Mouse (Mus musculus): ENCODE measurements at regions not wholly inside any gene's neighbourhood (a gene's known extent, or its start where the extent isn't known, plus 50 kb on each side); places are given as distances from the start of the nearest gene placed in this dataset.

DNA sequence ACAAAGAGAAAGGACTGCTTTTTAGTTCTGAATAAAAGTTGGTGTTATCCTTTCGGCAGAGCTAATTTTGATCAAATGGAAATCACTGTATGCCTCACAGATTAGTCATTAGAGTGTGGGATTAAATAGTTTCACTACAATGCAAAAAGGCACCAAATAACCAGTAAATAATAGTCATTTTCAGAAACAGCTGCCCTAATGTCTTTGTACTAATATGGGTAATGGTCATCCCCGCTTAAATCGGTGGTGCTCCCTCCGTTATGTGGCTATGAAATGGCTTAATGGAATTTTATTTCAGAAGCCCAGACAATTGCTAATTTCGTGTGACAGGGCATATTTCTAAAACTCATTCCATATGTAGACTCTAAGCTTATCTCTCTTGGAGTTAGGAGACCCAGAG, 437.5 kb upstream of the Tenm3 start:
- no peaks in the 10 kb centered on the region for H3K27me3 ChIP-seq
- no peaks in the 10 kb centered on the region for H3K36me3 ChIP-seq
- H3K4me2 ChIP-seq (replicated peaks) = no peak overlapping the region
- no peak for ATAC-seq (ENCODE audit: low FRiP score, low read depth)
- H3K9ac ChIP-seq = no peak overlapping the region
- H3K27ac ChIP-seq = no peak overlapping the region
- no peaks in the 10 kb centered on the region for H3K9me3 ChIP-seq
- WGBS = 65% methylated on average over 5 of the region's 5 CpGs
- no peak overlapping the region for H3K4me3 ChIP-seq
- no peaks in the 10 kb centered on the region for H3K4me1 ChIP-seq

DNA sequence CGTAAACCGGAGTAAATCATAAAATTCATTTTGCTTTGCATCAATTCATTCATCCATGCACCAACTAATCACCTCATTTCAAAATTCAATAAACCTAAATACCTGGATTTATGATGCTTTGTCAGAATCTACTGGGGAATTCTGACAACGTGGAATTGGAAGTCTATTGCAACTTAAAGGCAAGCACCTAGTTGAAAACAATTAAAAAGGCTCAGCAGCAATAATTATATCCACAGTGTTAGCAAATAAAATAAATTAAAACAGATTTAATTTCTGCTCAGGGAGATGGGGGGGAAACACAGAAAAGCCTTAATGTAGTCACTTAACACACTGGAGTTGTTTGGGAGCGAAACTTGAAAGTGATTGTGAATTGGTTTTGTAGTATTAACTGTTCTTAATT, 430.3 kb upstream of the Tenm3 start:
- H3K9me3 ChIP-seq = no peaks in the 10 kb centered on the region
- H3K27me3 ChIP-seq = no peaks in the 10 kb centered on the region
- H3K4me3 ChIP-seq = no peak overlapping the region
- no peak overlapping the region for H3K27ac ChIP-seq
- H3K36me3 ChIP-seq = no peaks in the 10 kb centered on the region
- H3K4me2 ChIP-seq (replicated peaks) = no peak overlapping the region
- no peak overlapping the region for H3K9ac ChIP-seq
- ATAC-seq (ENCODE audit: low FRiP score, low read depth) = no peak
- 49% methylated on average over 4 of the region's 4 CpGs for WGBS
- no peaks in the 10 kb centered on the region for H3K4me1 ChIP-seq

DNA sequence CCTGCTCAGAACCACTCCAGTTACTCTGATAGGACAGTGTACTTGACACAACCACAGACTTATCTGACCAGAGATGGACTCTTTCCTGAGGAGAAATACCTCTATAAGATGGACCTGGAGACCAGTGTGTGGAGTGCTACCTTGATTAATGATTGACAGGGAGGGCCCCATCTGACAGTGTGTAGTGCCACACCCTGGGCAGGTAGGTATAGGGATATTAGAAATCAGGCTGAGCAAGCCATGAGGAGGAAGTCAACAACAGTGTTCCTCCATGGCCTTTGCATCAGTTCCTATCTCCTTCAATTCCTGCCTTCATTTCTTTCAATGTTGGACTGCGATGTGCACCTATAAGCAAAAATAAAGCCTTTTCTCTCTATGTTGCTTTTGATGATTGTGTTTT, 429.4 kb upstream of the Tenm3 start:
- Histone ChIP-seq H3K9me3 (no peaks in the 10 kb centered on the region), H3K9ac (no peak overlapping the region), H3K4me2 (replicated peaks) (no peak overlapping the region), H3K4me3 (no peak overlapping the region), H3K27me3 (no peaks in the 10 kb centered on the region), H3K36me3 (no peaks in the 10 kb centered on the region), H3K27ac (no peak overlapping the region), H3K4me1 (no peaks in the 10 kb centered on the region)
- ATAC-seq (ENCODE audit: low FRiP score, low read depth) = no peak
- 88% methylated on average over 1 of the region's 1 CpGs for WGBS

DNA sequence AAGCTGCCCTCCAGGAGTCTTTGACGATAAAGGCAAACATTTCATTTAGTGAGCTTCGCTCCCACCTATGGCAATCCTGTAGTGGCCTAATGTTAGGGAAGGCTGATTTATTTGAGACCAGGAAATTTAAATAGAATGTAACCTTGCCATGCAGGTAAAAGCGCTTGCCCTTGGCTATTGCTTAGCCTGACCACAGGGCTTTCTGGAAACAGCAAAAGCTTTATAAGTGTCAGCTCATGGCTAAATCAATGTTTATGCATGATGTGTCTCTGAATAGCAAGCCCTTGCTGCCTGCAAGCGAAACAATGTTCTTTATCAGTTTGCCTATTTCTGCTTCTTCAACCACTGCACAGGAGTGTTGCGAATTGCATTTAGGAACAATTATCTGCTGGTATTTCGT, 419.7 kb upstream of the Tenm3 start:
- 69% methylated on average over 6 of the region's 6 CpGs for WGBS
- no peak for ATAC-seq (ENCODE audit: low FRiP score, low read depth)
- H3K9ac ChIP-seq = no peak overlapping the region
- no peaks in the 10 kb centered on the region for H3K9me3 ChIP-seq
- no peak overlapping the region for H3K27ac ChIP-seq
- no peak overlapping the region for H3K4me2 ChIP-seq (replicated peaks)
- no peak overlapping the region for H3K4me3 ChIP-seq
- H3K36me3 ChIP-seq = no peaks in the 10 kb centered on the region
- peaks cover 24% of the 10 kb centered on the region for H3K4me1 ChIP-seq
- no peaks in the 10 kb centered on the region for H3K27me3 ChIP-seq

DNA sequence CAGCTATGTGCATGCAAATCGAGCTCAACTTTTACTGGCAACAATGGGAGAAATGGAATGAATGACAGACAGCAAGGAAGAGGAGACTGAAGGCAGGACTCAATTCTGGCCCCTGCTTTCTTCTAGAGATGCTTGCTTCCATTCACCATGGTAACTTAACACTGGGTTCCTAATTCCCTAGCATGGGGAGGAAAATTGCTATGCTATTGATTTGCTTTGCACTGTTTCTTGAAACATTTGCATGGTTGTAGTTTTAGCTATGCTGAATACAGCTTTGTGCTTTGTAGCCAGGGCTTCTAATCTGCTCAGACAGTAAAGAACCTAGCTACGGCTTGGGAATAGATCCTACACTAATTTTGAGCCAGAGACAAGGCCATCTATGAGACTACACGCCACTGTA, 419.0 kb upstream of the Tenm3 start:
- Histone ChIP-seq H3K4me3 (no peak overlapping the region), H3K27ac (no peak overlapping the region), H3K9me3 (no peaks in the 10 kb centered on the region), H3K36me3 (no peaks in the 10 kb centered on the region), H3K4me1 (peaks cover 21% of the 10 kb centered on the region), H3K27me3 (no peaks in the 10 kb centered on the region), H3K9ac (no peak overlapping the region), H3K4me2 (replicated peaks) (no peak overlapping the region)
- no peak for ATAC-seq (ENCODE audit: low FRiP score, low read depth)
- 61% methylated on average over 3 of the region's 3 CpGs for WGBS

DNA sequence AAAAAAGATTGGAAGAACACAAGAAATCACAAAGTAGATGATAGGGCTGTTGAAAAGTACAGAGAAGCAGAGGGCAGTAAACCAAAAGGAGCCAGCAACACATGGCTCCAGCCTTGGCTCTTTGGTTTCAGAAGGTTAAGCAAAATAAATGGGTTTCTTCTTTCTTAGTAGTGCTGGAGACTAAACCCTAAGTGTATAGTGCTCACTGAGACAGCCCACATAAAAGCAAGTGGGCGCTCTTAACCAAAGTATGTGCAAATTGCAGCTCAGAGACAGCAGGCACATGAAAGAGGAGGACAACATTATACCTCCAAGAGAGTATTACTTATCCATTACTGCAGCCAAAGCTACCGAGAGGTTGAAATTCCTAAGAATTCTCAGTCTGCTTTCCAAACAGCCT, 412.2 kb upstream of the Tenm3 start:
- H3K9ac ChIP-seq = no peak overlapping the region
- H3K27me3 ChIP-seq = no peaks in the 10 kb centered on the region
- no peak overlapping the region for H3K4me2 ChIP-seq (replicated peaks)
- H3K36me3 ChIP-seq = no peaks in the 10 kb centered on the region
- 57% methylated on average over 2 of the region's 2 CpGs for WGBS
- no peaks in the 10 kb centered on the region for H3K9me3 ChIP-seq
- H3K27ac ChIP-seq = no peak overlapping the region
- peaks cover 9% of the 10 kb centered on the region for H3K4me1 ChIP-seq
- H3K4me3 ChIP-seq = no peak overlapping the region
- ATAC-seq (ENCODE audit: low FRiP score, low read depth) = no peak

DNA sequence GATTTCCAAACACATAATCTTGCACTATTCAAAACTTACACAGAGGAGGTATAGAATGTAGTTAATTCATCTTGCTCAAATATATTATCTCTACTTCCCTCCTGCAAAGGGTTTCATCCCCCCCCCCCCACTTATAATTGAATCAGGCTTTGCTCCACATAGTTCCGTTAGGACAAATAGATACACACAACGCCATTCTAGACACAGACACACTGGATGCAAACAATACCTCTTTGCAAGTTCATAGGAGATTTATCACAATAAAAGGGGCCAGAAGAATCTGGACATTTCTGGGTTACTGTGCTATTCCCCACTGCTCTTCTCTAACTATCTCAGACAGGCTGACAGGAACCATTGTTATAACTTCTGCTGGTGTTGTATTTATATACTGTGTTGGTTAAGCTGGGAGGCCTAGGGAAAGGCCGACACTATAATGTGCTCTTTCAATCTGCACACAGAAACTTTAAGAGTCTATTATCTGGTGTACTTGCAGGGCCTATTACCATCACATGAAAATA, 410.6 kb upstream of the Tenm3 start:
- H3K4me1 ChIP-seq = no peaks in the 10 kb centered on the region
- H3K27ac ChIP-seq = no peak overlapping the region
- no peaks in the 10 kb centered on the region for H3K27me3 ChIP-seq
- no peak overlapping the region for H3K4me3 ChIP-seq
- WGBS = 84% methylated on average over 3 of the region's 3 CpGs
- no peak overlapping the region for H3K9ac ChIP-seq
- ATAC-seq (ENCODE audit: low FRiP score, low read depth) = no peak
- H3K9me3 ChIP-seq = no peaks in the 10 kb centered on the region
- no peaks in the 10 kb centered on the region for H3K36me3 ChIP-seq
- no peak overlapping the region for H3K4me2 ChIP-seq (replicated peaks)

DNA sequence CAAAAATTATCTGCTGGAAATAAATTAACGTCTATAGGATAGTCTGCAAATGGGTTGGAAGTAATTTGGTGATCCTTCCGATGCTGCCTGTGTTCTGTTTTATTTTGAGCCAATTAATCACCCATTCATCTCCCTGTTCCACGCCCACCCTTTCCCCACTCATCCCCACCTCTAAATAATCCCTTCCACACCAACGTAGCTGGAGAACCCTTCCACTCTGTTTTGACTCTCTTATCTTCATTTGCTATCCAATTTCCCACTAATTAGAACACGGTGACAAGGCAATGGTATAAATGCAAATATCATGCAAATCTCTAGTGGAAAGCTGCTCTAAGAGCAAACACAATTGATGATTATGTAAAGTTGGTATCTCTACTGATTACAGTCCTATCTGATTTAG, 399.3 kb upstream of the Tenm3 start:
- no peak for ATAC-seq (ENCODE audit: low FRiP score, low read depth)
- no peak overlapping the region for H3K4me2 ChIP-seq (replicated peaks)
- H3K36me3 ChIP-seq = no peaks in the 10 kb centered on the region
- H3K27me3 ChIP-seq = no peaks in the 10 kb centered on the region
- no peaks in the 10 kb centered on the region for H3K4me1 ChIP-seq
- 72% methylated on average over 5 of the region's 5 CpGs for WGBS
- H3K9me3 ChIP-seq = no peaks in the 10 kb centered on the region
- no peak overlapping the region for H3K9ac ChIP-seq
- no peak overlapping the region for H3K4me3 ChIP-seq
- no peak overlapping the region for H3K27ac ChIP-seq

DNA sequence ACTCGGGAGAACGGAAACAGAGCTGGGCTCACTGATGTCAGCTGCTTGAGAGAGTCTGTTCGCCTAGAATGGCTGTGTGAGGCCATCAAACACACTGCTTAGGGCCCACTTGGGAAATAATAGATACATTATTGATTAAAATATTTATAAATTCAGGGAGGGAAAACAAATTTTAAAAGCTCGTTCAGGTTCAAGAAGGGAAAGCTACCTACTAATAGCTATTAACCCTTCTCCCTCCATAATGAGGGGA, 393.0 kb upstream of the Tenm3 start:
- no peak overlapping the region for H3K4me3 ChIP-seq
- H3K9me3 ChIP-seq = no peaks in the 10 kb centered on the region
- H3K4me2 ChIP-seq (replicated peaks) = no peak overlapping the region
- H3K27me3 ChIP-seq = no peaks in the 10 kb centered on the region
- ATAC-seq (ENCODE audit: low FRiP score, low read depth) = no peak
- WGBS = 70% methylated on average over 4 of the region's 4 CpGs
- no peak overlapping the region for H3K9ac ChIP-seq
- no peak overlapping the region for H3K27ac ChIP-seq
- H3K4me1 ChIP-seq = no peaks in the 10 kb centered on the region
- H3K36me3 ChIP-seq = no peaks in the 10 kb centered on the region

DNA sequence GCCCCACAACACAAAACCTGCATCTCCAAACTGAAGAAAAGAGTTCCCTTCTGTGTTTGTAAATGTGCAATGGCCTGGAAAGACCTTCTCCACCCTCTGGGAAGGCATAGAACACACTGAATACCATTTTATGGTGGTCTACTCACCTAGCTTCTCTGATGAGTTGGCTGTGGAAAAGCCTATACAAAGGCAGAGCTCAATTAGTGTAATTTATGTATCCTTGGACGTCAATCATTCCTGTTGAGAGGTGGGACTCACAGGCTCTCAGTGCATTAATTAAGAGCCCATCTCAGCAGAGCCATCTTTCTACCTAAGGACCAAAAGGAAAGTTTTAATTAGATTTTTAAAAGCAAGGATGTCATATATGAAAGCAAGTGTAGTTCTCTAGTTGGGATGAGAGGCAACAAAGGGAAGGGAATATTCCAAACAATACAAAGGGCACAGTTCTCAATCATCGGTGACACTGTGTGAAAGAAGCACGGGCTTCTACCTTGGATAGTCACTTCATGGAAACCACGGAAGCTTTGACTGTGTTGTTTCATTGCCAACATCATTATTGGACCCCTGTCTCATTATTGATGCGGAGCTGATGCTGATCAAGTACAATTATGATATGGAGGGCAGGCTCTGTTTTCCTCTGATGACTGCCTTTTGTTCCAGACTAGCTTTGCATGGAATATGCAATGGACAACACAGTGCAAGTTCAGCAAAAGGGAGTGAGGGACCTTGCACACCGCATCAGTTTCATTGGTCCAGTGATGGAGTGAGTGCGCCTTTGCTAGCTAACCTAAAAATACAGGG, 392.5 kb upstream of the Tenm3 start:
- Histone ChIP-seq H3K4me2 (replicated peaks) (no peak overlapping the region), H3K27me3 (no peaks in the 10 kb centered on the region), H3K9ac (no peak overlapping the region), H3K4me1 (no peaks in the 10 kb centered on the region), H3K27ac (no peak overlapping the region), H3K36me3 (no peaks in the 10 kb centered on the region), H3K4me3 (no peak overlapping the region), H3K9me3 (no peaks in the 10 kb centered on the region)
- 89% methylated on average over 7 of the region's 7 CpGs for WGBS
- ATAC-seq (ENCODE audit: low FRiP score, low read depth) = no peak

DNA sequence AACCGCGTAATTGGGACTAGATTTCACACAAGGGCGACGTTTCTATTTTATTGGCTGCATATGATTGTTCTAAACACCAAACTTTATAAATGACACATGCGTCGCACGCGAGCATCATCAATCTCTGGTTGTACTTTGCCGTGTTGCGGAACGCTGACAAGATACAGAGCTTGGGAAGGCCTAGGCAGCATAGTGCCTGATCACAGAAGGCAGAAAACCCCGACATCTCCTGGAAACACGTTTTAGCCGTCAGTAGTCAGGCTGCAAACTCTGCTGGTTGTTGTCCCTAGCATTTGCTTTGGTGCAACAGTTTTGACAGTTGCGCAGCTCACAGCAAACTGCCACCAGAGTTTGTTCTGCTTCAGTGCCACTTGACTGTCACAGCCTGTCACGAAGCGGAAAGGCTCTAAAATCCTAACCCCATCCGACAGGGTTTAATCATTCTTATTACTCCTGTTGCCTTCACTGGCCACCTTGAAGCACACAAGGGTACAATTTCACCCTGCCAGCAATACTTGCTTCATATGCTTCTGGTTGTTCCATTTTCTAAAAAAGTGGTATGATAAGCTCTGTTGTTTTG, 380.2 kb upstream of the Tenm3 start:
- no peak for ATAC-seq (ENCODE audit: low FRiP score, low read depth)
- H3K27ac ChIP-seq = no peak overlapping the region
- no peak overlapping the region for H3K4me2 ChIP-seq (replicated peaks)
- no peak overlapping the region for H3K9ac ChIP-seq
- no peaks in the 10 kb centered on the region for H3K36me3 ChIP-seq
- 56% methylated on average over 18 of the region's 18 CpGs for WGBS
- H3K27me3 ChIP-seq = peaks cover 14% of the 10 kb centered on the region
- no peak overlapping the region for H3K4me3 ChIP-seq
- H3K4me1 ChIP-seq = peaks cover 15% of the 10 kb centered on the region
- no peaks in the 10 kb centered on the region for H3K9me3 ChIP-seq

DNA sequence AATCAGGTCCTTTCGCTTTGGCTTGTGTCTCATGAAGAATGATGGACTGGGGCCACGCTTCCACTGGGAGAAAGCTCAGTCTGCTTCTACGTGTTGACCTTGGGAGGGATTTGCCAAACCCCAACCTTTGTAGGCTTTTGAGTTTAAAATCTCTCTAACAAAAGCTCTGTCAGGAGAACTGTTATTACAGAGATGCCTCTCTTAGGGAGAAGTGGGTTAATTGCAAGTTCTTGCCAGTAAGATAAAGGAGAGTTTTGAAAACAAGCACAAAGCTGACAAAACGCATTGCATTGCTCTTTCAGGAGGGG, 351.5 kb upstream of the Tenm3 start:
- ATAC-seq (ENCODE audit: low FRiP score, low read depth) = no peak
- H3K4me1 ChIP-seq = no peaks in the 10 kb centered on the region
- no peak overlapping the region for H3K9ac ChIP-seq
- H3K27me3 ChIP-seq = no peaks in the 10 kb centered on the region
- H3K9me3 ChIP-seq = no peaks in the 10 kb centered on the region
- WGBS = 86% methylated on average over 4 of the region's 4 CpGs
- no peak overlapping the region for H3K4me3 ChIP-seq
- H3K4me2 ChIP-seq (replicated peaks) = no peak overlapping the region
- no peak overlapping the region for H3K27ac ChIP-seq
- H3K36me3 ChIP-seq = no peaks in the 10 kb centered on the region

DNA sequence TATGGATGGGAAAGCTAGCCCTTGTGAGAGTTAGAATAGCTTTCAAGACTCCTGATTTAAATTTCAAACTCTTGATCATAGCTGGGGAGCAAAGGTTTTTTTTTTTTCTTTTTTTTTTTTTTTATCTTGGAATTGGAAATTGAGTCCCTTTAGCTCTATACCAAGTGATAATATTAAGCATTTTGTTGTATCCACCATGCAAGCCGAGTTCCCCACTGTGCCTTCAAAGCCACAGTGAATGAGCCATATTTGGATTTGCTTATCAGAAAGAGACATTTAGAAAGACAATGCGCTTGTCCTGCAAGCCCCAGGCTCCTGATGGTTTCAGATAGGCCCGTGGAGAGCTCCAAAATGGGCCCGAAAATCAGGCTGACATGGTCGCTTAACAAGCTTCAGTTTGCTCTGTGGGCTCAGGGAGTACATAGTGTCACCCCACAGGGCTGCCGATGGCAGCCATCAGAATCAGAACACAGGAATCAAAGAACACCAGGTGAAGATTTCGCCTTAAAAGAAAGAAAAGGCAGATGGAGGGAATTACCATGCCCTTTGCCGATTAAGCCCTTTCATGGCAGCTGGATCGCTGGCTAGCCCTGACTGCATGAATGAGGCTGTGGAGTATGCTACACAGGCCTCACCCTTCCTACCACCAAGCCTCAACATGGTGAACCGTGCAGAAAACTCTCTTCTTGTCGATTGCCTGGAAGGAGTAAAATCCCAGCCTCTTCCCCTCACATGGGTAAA, 351.0 kb upstream of the Tenm3 start:
- no peak overlapping the region for H3K4me2 ChIP-seq (replicated peaks)
- no peak overlapping the region for H3K27ac ChIP-seq
- no peak overlapping the region for H3K4me3 ChIP-seq
- 79% methylated on average over 11 of the region's 11 CpGs for WGBS
- ATAC-seq (ENCODE audit: low FRiP score, low read depth) = no peak
- H3K9ac ChIP-seq = no peak overlapping the region
- no peaks in the 10 kb centered on the region for H3K27me3 ChIP-seq
- no peaks in the 10 kb centered on the region for H3K4me1 ChIP-seq
- no peaks in the 10 kb centered on the region for H3K36me3 ChIP-seq
- H3K9me3 ChIP-seq = no peaks in the 10 kb centered on the region
